Mouse (Mus musculus) thymus, adult 2 months (tissue): ENCODE measurements around the gene Cmss1.

ENCODE experiments used
- CTCF ChIP-seq: fragments of 200-500 bp; IDR thresholded peaks from 2 replicates; pipeline ENCODE4 v1.5.1; 2012; ENCODE audit warnings: mild to moderate bottlenecking, control low read depth, low read length, moderate library complexity, borderline replicate concordance; ENCODE audit not compliant: control insufficient read depth, poor library complexity, insufficient read depth; ENCODE audit errors: extremely low read depth
- POLR2A ChIP-seq: fragments of 200-500 bp; IDR thresholded peaks from 2 replicates; pipeline ENCODE4 v1.6.1; 2012; ENCODE audit warnings: mild to moderate bottlenecking, low read length, control low read depth, moderate library complexity; ENCODE audit not compliant: control insufficient read depth, poor library complexity, insufficient read depth; ENCODE audit errors: extremely low read depth

DNA sequence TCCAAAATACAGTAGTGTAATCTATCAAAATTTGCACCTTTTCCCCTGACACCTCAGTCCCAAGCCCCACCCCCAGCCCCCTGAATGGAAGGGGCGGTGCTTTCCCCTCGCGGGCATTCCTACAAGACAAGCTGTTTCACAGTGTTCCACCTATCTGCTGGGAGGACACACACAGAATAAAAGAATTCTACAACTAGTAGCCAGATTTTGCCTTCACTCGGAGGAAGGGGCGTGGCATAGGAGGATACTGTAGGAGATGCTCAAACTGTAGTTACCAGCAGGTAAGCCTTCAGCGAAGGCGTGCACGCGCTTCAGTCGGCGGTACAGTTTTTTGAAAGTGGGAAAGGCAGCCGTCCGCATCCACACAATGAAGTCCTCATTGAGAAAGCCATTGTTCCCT lies 336.9 kb downstream of the Cmss1 start:
- TF ChIP-seq CTCF = no peak
- TF ChIP-seq POLR2A = no peak
